Mouse (Mus musculus): ENCODE results near the gene Exosc3. TPM values are rescaled to one million over a fixed set of nuclear protein-coding genes. Genes with fewer than 3 reads are reported as not detected.
"Not testable (repeated sequence)": the region's sequence is repeated elsewhere in the genome, so short reads cannot be mapped to it uniquely, and the experiment has no call there.

Exosc3 gene
- 45.7 and 46.8 TPM in 2 replicates for polyA plus RNA-seq (2015; fragmentation: Nextera tagmentation; extraction: Ambion mirVana)

DNA sequence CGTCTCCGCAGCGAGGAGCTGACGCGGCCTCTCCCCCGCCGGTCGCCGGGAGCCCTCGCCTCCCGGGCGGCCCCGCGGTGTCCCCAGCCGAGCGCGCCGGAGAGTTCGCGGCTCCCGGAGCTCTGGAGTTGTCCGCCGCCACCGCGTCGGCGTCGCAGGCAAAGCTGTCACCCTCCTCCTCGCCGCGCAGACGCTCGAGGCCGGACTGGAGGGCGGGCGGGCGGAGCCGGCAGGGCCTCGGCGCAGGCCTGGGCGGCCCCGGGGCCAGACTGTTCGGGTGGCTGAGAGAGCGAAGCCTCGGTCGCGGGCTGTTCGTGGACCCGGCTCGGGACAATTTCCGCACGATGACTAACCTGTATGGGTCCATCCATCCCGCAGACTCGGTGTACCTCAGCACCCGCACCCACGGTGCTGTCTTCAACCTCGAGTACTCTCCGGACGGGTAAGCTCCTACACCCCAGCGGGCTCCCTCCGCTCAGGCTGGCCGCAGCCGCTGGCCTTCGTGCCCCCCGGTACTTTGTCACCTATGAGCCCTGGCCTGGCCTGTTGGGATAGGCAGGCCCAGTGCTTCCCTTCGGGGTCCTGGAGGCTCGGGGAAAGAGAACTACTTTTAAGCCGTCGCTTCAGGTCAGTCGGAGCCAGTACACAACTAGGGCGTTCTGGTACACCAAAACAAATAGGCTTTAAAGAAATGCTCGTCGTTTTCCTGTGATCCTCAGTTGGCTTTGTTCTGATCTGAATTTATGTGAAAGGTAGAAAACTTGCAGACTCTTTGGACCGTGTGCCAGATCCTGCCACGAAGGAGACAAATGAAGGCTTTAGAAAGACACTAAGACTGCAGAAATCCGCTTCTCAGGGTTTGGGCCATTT, at the start of gene Exosc3:
Gene Exosc3 (minus strand): TSS at position 447 of the 870 bp plus-strand sequence.
- H3K4me3 ChIP-seq (replicated peaks; ENCODE audit: low read length) = peak within 1 kb of the TSS; percentile 96

DNA sequence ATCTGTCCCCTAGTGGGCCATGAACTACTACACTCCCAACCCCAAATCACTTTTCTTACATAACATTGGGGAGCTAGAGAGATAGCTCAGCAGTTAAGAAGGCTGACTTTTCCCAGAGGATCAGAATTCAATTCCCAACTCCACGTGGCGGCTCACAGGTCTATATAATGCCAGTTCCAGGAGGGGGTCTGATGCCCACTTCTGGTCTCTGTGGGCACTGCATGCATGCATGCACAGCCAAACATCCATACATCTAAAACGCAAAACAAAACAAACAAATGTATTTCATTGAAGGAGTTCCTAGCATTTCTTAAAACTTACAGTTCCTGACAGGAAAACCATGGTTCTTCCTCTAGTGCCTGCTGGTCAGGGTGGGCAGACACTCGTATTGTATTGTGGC, 49.6 kb upstream of the Exosc3 start:
- H3K27me3 ChIP-seq (replicated peaks; ENCODE audit: control insufficient read depth, insufficient read depth, low read length) = no peaks in the 10 kb centered on the region
- H3K4me2 ChIP-seq (ENCODE audit: low read length) = no peak overlapping the region
- WGBS = 76% methylated on average over 4 of the region's 4 CpGs
- H3K4me3 ChIP-seq (replicated peaks; ENCODE audit: low read length) = no peak overlapping the region
- no peak overlapping the region for H3K9ac ChIP-seq (replicated peaks; ENCODE audit: low read depth, low read length)
- H3K9me3 ChIP-seq (ENCODE audit: control insufficient read depth, low read length) = no peaks in the 10 kb centered on the region
- H3K27ac ChIP-seq (ENCODE audit: low read length) = no peak overlapping the region
- H3K4me1 ChIP-seq (replicated peaks; ENCODE audit: control insufficient read depth, insufficient read depth, low read length) = no peaks in the 10 kb centered on the region
- ATAC-seq = no peak
- H3K36me3 ChIP-seq (ENCODE audit: control insufficient read depth, insufficient read depth) = peaks cover 3% of the 10 kb centered on the region; the same call in 1 of the 2 replicates

More for the DNA sequence above, at the start of gene Exosc3:
- Histone ChIP-seq H3K4me2 (ENCODE audit: low read length) (peak within 1 kb of the TSS; percentile 92), H3K9me3 (ENCODE audit: control insufficient read depth, low read length) (no peaks in the 10 kb centered on the region), H3K27me3 (replicated peaks; ENCODE audit: control insufficient read depth, insufficient read depth, low read length) (no peaks in the 10 kb centered on the region), H3K9ac (replicated peaks; ENCODE audit: low read depth, low read length) (peak within 1 kb of the TSS; percentile 93), H3K4me1 (replicated peaks; ENCODE audit: control insufficient read depth, insufficient read depth, low read length) (peaks cover 23% of the 10 kb centered on the region), H3K27ac (ENCODE audit: low read length) (peak within 1 kb of the TSS; percentile 86), H3K36me3 (ENCODE audit: control insufficient read depth, insufficient read depth) (no peaks in the 10 kb centered on the region)
- WGBS = under 1% methylated on average over 75 of the region's 76 CpGs
- peak; percentile 77 for ATAC-seq

DNA sequence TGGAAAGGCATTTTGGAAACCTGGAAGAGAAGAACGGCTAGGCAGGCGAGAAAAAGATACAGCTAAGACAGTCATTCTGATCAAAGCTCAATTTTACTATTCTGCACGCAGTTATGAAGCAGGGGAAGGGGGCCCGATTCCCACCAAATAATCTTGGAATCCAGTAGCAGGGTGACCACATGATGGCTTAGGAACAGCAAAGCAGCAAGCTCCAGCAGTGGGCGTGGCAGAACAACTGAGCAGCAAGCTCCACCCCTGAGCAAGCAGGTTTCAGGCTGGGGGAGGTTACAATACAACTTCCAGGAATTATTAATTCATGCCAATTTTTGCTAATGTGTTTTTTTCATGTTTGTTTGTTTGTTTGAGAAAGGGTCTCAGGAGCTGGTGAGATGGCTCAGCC, 44.8 kb upstream of the Exosc3 start:
- not testable (repeated sequence) for H3K4me3 ChIP-seq (replicated peaks; ENCODE audit: low read length); H3K4me1 ChIP-seq (replicated peaks; ENCODE audit: control insufficient read depth, insufficient read depth, low read length); H3K9me3 ChIP-seq (ENCODE audit: control insufficient read depth, low read length); H3K9ac ChIP-seq (replicated peaks; ENCODE audit: low read depth, low read length); H3K4me2 ChIP-seq (ENCODE audit: low read length); H3K27me3 ChIP-seq (replicated peaks; ENCODE audit: control insufficient read depth, insufficient read depth, low read length); ATAC-seq; H3K27ac ChIP-seq (ENCODE audit: low read length); H3K36me3 ChIP-seq (ENCODE audit: control insufficient read depth, insufficient read depth)
- 93% methylated on average over 5 of the region's 5 CpGs for WGBS

DNA sequence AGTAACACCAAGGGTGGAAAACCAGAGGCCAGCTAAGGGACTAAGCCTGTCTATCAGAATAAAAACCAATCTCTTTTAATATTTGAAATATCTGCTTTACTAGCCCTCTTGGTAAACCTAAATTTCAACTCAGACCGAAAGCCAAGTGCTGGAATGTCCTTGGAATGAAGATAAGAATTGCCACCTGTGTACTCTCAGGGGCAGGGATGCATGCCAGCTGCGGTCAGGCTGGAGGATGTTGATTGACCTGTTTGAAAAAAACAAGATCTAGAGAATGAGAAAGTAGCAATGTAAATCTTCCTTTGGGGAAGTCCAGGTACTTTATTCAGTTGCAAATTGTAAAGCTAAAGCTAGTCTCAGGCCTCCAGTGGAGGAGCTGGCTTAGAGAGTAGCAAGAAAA, 39.6 kb upstream of the Exosc3 start:
- H3K4me1 ChIP-seq (replicated peaks; ENCODE audit: control insufficient read depth, insufficient read depth, low read length); H3K4me3 ChIP-seq (replicated peaks; ENCODE audit: low read length); H3K36me3 ChIP-seq (ENCODE audit: control insufficient read depth, insufficient read depth); H3K9me3 ChIP-seq (ENCODE audit: control insufficient read depth, low read length); H3K27me3 ChIP-seq (replicated peaks; ENCODE audit: control insufficient read depth, insufficient read depth, low read length); ATAC-seq; H3K4me2 ChIP-seq (ENCODE audit: low read length); H3K9ac ChIP-seq (replicated peaks; ENCODE audit: low read depth, low read length); H3K27ac ChIP-seq (ENCODE audit: low read length): not testable (repeated sequence)
- 86% methylated on average over 2 of the region's 2 CpGs for WGBS

DNA sequence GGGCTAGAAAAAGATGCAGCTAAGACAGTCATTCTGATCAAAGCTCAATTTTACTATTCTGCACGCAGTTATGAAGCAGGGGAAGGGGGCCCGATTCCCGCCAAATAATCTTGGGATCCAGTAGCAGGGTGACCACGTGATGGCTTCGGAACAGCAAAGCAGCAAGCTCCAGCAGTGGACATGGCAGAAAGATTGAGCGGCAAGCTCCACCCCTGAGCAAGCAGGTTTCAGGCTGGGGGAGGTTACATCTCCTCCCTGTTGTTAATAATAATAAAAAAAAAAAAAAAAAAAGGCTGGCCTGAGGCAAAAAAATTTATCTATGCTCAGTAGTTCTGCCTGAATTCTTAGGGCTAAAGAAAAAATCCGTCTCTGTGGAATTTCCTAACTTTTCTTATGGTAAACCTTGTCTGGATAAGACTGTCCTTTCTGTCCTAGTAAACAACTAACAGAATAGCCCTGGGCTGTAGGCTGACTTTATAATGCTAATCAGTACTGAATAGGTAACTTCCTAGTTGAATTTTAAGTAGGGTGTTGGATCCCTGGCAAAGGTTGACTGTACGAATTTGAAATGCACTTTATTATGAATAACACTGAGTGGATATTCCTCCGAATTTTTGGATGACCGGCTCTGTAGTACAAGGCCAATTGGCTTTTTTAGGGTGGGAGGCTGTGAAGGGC, 38.5 kb upstream of the Exosc3 start:
- H3K36me3 ChIP-seq (ENCODE audit: control insufficient read depth, insufficient read depth); H3K9ac ChIP-seq (replicated peaks; ENCODE audit: low read depth, low read length); H3K27ac ChIP-seq (ENCODE audit: low read length); H3K27me3 ChIP-seq (replicated peaks; ENCODE audit: control insufficient read depth, insufficient read depth, low read length); H3K9me3 ChIP-seq (ENCODE audit: control insufficient read depth, low read length); H3K4me3 ChIP-seq (replicated peaks; ENCODE audit: low read length); H3K4me1 ChIP-seq (replicated peaks; ENCODE audit: control insufficient read depth, insufficient read depth, low read length); ATAC-seq; H3K4me2 ChIP-seq (ENCODE audit: low read length): not testable (repeated sequence)
- WGBS = 77% methylated on average over 10 of the region's 10 CpGs

DNA sequence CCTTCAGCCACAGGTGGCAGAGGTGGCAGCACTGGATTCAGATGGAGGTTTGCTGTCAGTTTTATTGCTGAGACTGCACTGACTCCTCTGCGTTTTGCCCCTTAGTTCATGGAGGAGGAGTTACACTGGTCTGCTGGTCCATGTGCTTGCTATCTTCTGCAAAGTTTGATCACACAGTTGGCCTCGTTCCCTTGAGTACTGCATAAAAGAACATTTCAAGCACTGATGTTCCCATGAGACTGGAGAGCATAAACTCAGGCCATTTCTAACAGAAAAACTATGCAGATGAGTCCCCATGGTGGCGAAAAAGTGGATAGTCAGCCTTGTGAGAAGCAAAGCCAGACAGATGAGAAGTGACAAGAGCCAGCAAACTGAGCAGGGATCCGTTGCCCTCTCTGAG, 34.0 kb upstream of the Exosc3 start:
- no peaks in the 10 kb centered on the region for H3K4me1 ChIP-seq (replicated peaks; ENCODE audit: control insufficient read depth, insufficient read depth, low read length)
- no peak overlapping the region for H3K4me2 ChIP-seq (ENCODE audit: low read length)
- no peak overlapping the region for H3K27ac ChIP-seq (ENCODE audit: low read length)
- H3K9me3 ChIP-seq (ENCODE audit: control insufficient read depth, low read length) = no peaks in the 10 kb centered on the region
- peaks cover 22% of the 10 kb centered on the region for H3K36me3 ChIP-seq (ENCODE audit: control insufficient read depth, insufficient read depth)
- ATAC-seq = no peak
- no peak overlapping the region for H3K4me3 ChIP-seq (replicated peaks; ENCODE audit: low read length)
- no peaks in the 10 kb centered on the region for H3K27me3 ChIP-seq (replicated peaks; ENCODE audit: control insufficient read depth, insufficient read depth, low read length)
- H3K9ac ChIP-seq (replicated peaks; ENCODE audit: low read depth, low read length) = no peak overlapping the region
- 82% methylated on average over 4 of the region's 4 CpGs for WGBS

DNA sequence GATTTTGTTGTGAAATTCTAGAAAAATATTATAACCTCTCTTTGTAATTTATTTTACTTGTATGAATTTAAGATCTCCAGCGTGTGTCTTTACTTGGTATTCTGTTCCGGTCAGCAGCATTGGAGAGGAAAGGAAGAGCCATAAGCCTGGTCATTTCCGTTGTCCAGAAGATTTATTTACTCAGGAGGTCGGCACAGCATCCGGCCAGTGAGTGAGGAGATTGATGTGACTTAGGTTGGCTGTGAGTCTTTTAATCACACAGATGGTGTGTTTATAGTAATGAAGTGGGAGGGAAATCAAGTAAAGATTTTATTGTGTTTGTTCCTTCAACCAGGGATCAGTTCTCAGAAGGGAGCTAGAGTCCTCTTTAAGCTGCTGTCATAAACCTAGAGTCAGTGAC, 32.3 kb upstream of the Exosc3 start:
- Histone ChIP-seq H3K4me2 (ENCODE audit: low read length) (no peak overlapping the region), H3K36me3 (ENCODE audit: control insufficient read depth, insufficient read depth) (peaks cover 25% of the 10 kb centered on the region), H3K4me1 (replicated peaks; ENCODE audit: control insufficient read depth, insufficient read depth, low read length) (no peaks in the 10 kb centered on the region), H3K9me3 (ENCODE audit: control insufficient read depth, low read length) (no peaks in the 10 kb centered on the region), H3K4me3 (replicated peaks; ENCODE audit: low read length) (no peak overlapping the region), H3K27me3 (replicated peaks; ENCODE audit: control insufficient read depth, insufficient read depth, low read length) (no peaks in the 10 kb centered on the region), H3K27ac (ENCODE audit: low read length) (no peak overlapping the region), H3K9ac (replicated peaks; ENCODE audit: low read depth, low read length) (no peak overlapping the region)
- 90% methylated on average over 5 of the region's 5 CpGs for WGBS
- no peak for ATAC-seq

DNA sequence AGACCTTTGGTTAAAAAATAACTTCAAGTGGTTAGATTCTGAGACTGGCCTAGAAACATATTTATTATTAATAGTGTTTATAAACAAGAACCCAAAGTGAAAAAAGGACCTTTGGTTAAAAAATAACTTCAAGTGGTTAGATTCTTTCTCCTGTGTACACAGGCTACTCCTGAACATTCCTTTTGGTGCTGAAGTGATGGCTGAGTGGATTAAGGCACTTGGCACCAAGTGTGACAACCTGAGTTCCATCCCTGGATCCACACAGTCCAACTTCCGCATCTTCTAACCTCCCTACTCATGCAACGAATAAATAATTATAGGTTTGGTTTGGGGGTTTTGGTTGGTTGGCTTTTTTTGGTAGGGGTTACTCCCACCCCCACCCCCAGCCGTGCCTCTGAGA, 28.7 kb upstream of the Exosc3 start:
- no peak for ATAC-seq
- H3K9me3 ChIP-seq (ENCODE audit: control insufficient read depth, low read length) = no peaks in the 10 kb centered on the region
- no peak overlapping the region for H3K9ac ChIP-seq (replicated peaks; ENCODE audit: low read depth, low read length)
- H3K27me3 ChIP-seq (replicated peaks; ENCODE audit: control insufficient read depth, insufficient read depth, low read length) = no peaks in the 10 kb centered on the region
- H3K4me3 ChIP-seq (replicated peaks; ENCODE audit: low read length) = no peak overlapping the region
- H3K4me1 ChIP-seq (replicated peaks; ENCODE audit: control insufficient read depth, insufficient read depth, low read length) = no peaks in the 10 kb centered on the region
- no peak overlapping the region for H3K27ac ChIP-seq (ENCODE audit: low read length)
- WGBS = 87% methylated on average over 3 of the region's 3 CpGs
- no peak overlapping the region for H3K4me2 ChIP-seq (ENCODE audit: low read length)
- H3K36me3 ChIP-seq (ENCODE audit: control insufficient read depth, insufficient read depth) = peaks cover 19% of the 10 kb centered on the region

DNA sequence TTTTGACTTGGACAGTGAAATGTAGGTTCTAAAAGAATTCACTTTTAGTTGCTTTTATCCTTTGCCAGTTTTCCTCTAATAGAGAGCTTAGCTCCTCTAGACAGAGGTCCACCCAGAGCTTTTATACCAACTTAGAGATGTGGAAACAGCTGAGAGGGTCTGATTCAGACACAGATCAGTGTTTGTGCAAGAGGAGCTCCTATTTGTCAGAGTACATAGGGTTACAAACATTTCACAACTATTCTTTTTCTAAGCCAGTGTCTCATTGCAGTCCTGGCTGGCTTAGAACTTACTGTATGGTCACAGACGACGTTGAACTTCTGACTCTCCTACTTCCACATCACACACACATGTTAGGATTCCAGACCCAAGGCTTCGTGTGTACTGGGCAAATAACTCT, 14.1 kb upstream of the Exosc3 start:
- Histone ChIP-seq H3K4me3 (replicated peaks; ENCODE audit: low read length) (no peak overlapping the region), H3K9ac (replicated peaks; ENCODE audit: low read depth, low read length) (no peak overlapping the region), H3K27me3 (replicated peaks; ENCODE audit: control insufficient read depth, insufficient read depth, low read length) (no peaks in the 10 kb centered on the region), H3K27ac (ENCODE audit: low read length) (no peak overlapping the region), H3K9me3 (ENCODE audit: control insufficient read depth, low read length) (no peaks in the 10 kb centered on the region), H3K4me1 (replicated peaks; ENCODE audit: control insufficient read depth, insufficient read depth, low read length) (no peaks in the 10 kb centered on the region), H3K36me3 (ENCODE audit: control insufficient read depth, insufficient read depth) (0 out of 2 replicates have a peak, but pooled peaks cover 3% of the 10 kb centered on the region), H3K4me2 (ENCODE audit: low read length) (no peak overlapping the region)
- no peak for ATAC-seq
- WGBS = 85% methylated on average over 3 of the region's 3 CpGs

Measured in forebrain, embryonic 16.5 days (tissue).